Mouse (Mus musculus) myocyte (in vitro differentiated cells): ENCODE results near the gene Lypd5.

ENCODE experiments used
- CEBPB ChIP-seq: IDR thresholded peaks from 2 replicates; pipeline ENCODE4 v1.6.1; 2011; ENCODE audit warnings: mild to moderate bottlenecking, moderate library complexity; ENCODE audit not compliant: poor library complexity, insufficient read depth, severe bottlenecking
- E2F4 ChIP-seq: IDR thresholded peaks from one replicate; pipeline ENCODE4 v1.6.1; 2011; ENCODE audit warnings: mild to moderate bottlenecking, control low read depth, moderate library complexity; ENCODE audit not compliant: insufficient read depth
- MAX ChIP-seq: IDR thresholded peaks from one replicate; pipeline ENCODE4 v1.6.1; 2011; ENCODE audit warnings: low read depth, mild to moderate bottlenecking, control low read depth
- MYOD1 ChIP-seq, 3 experiments: IDR thresholded peaks; one replicate each; pipeline ENCODE4 v1.6.1; 2011; ENCODE audit warnings: control low read depth in 2 of 3, low read depth in 2 of 3, mild to moderate bottlenecking in 2 of 3, moderate library complexity in 1 of 3; ENCODE audit not compliant: insufficient read length in 2 of 3, control insufficient read depth in 1 of 3
- MYOG ChIP-seq, 3 experiments: IDR thresholded peaks; one replicate each; pipeline ENCODE4 v1.6.1; 2011; ENCODE audit warnings: control low read depth in 2 of 3, low read depth in 2 of 3, mild to moderate bottlenecking in 2 of 3; ENCODE audit not compliant: insufficient read length in 2 of 3, control insufficient read depth in 1 of 3, insufficient read depth in 1 of 3
- POLR2A ChIP-seq: IDR thresholded peaks from one replicate; pipeline ENCODE4 v1.6.1; 2011; ENCODE audit warnings: low read depth, mild to moderate bottlenecking, control low read depth, moderate library complexity; ENCODE audit not compliant: insufficient read length
- POLR2AphosphoS2 ChIP-seq: IDR thresholded peaks from one replicate; pipeline ENCODE4 v1.6.1; 2011; ENCODE audit warnings: low read depth, control low read depth; ENCODE audit not compliant: insufficient read length
- REST ChIP-seq: IDR thresholded peaks from one replicate; pipeline ENCODE4 v1.6.1; 2011; ENCODE audit warnings: mild to moderate bottlenecking, control low read depth, moderate library complexity; ENCODE audit not compliant: insufficient read depth, insufficient read length
- TCF12 ChIP-seq: IDR thresholded peaks from one replicate; pipeline ENCODE4 v1.6.1; 2011; ENCODE audit warnings: mild to moderate bottlenecking, control low read depth; ENCODE audit not compliant: poor library complexity, insufficient read depth, severe bottlenecking
- TCF3 ChIP-seq: IDR thresholded peaks from one replicate; pipeline ENCODE4 v1.6.1; 2011; ENCODE audit warnings: low read depth, control low read depth; ENCODE audit not compliant: insufficient read length
- USF1 ChIP-seq: IDR thresholded peaks from one replicate; pipeline ENCODE4 v1.6.1; 2011; ENCODE audit warnings: low read depth, mild to moderate bottlenecking, control low read depth, moderate library complexity

GRCm38 (mm10) chr7:24372786-24373185, 23.8 kb downstream of the Lypd5 start:
- no peak for TF ChIP-seq POLR2A
- TF ChIP-seq CEBPB = no peak
- TF ChIP-seq REST = no peak
- no peak for TF ChIP-seq MYOD1 (IDR thresholded peaks at IDR 0.05; ENCODE audit: control insufficient read depth in 1 of 3, insufficient read length in 2 of 3, low read depth in 2 of 3)
- TF ChIP-seq E2F4 = no peak
- no peak for TF ChIP-seq MYOG (IDR thresholded peaks at IDR 0.05; ENCODE audit: control insufficient read depth in 1 of 3, insufficient read depth in 1 of 3, insufficient read length in 2 of 3, low read depth in 2 of 3)
- TF ChIP-seq TCF12 = no peak
- TF ChIP-seq MAX = no peak
- TF ChIP-seq USF1 = no peak
- TF ChIP-seq TCF3 = no peak
- TF ChIP-seq POLR2AphosphoS2 = no peak
